Mouse (Mus musculus) bone marrow macrophage, adult 2 months (primary cell): ENCODE data around the gene Gpr84. TPM values are rescaled to one million over a fixed set of nuclear protein-coding genes. Genes with fewer than 3 reads are reported as not detected.

ENCODE experiments used
- H3K27ac ChIP-seq: 2 replicates; pipeline ENCODE4 v1.5.1; 2012; ENCODE audit warnings: low read depth, low read length; ENCODE audit not compliant: insufficient read depth
- H3K4me1 ChIP-seq: 2 replicates; pipeline ENCODE4 v1.6.1; 2012; ENCODE audit warnings: low read length; ENCODE audit not compliant: control insufficient read depth, insufficient read depth
- H3K4me3 ChIP-seq: 2 replicates; pipeline ENCODE4 v1.5.1; 2012; ENCODE audit warnings: mild to moderate bottlenecking, low read length, moderate library complexity; ENCODE audit not compliant: insufficient read depth
- CTCF ChIP-seq: IDR thresholded peaks from 2 replicates; pipeline ENCODE4 v1.5.1; 2012; ENCODE audit warnings: low read depth, mild to moderate bottlenecking, low read length, moderate library complexity
- POLR2A ChIP-seq: IDR thresholded peaks from 2 replicates; pipeline ENCODE4 v1.6.1; 2012; ENCODE audit warnings: mild to moderate bottlenecking, low read depth, low read length, borderline replicate concordance
- polyA plus RNA-seq: library from polyadenylated mRNA; stranded (reverse); fragments of >200 nt; gene quantifications from 2 replicates; pipeline ENCODE4 v1.2.4, GENCODE M21; 2012; ENCODE audit not compliant: missing spikeins, insufficient read depth, insufficient read length

Gpr84 gene
- polyA plus RNA-seq, 1 experiment, result 2.7 TPM

GRCm38 (mm10) chr15:103301547-103302340 is 8.7 kb downstream of the Gpr84 start:
- no peak overlapping the region for H3K27ac ChIP-seq
- H3K4me3 ChIP-seq, result no peak overlapping the region
- TF ChIP-seq CTCF, result no peak
- TF ChIP-seq POLR2A, result no peak
- peaks cover 23% of the 10 kb centered on the region for H3K4me1 ChIP-seq

GRCm38 (mm10) chr15:103301046-103301445 is 9.4 kb downstream of the Gpr84 start:
- TF ChIP-seq CTCF (no peak), POLR2A (no peak)
- no peak overlapping the region for H3K27ac ChIP-seq
- H3K4me1 ChIP-seq, result peaks cover 16% of the 10 kb centered on the region
- H3K4me3 ChIP-seq, result no peak overlapping the region

GRCm38 (mm10) chr15:103300560-103300959 is 9.9 kb downstream of the Gpr84 start:
- Histone ChIP-seq H3K4me3 (no peak overlapping the region), H3K27ac (no peak overlapping the region), H3K4me1 (peaks cover 16% of the 10 kb centered on the region)
- TF ChIP-seq CTCF, result no peak
- no peak for TF ChIP-seq POLR2A

GRCm38 (mm10) chr15:103300067-103300471 is 10.3 kb downstream of the Gpr84 start:
- peaks cover 16% of the 10 kb centered on the region for H3K4me1 ChIP-seq
- H3K4me3 ChIP-seq, result no peak overlapping the region
- no peak overlapping the region for H3K27ac ChIP-seq
- no peak for TF ChIP-seq CTCF
- no peak for TF ChIP-seq POLR2A

GRCm38 (mm10) chr15:103299644-103300043 is 10.8 kb downstream of the Gpr84 start:
- H3K4me1 ChIP-seq, result peaks cover 16% of the 10 kb centered on the region
- H3K27ac ChIP-seq, result no peak overlapping the region
- no peak overlapping the region for H3K4me3 ChIP-seq
- TF ChIP-seq CTCF (no peak), POLR2A (no peak)

GRCm38 (mm10) chr15:103298861-103299616 is 11.4 kb downstream of the Gpr84 start:
- H3K27ac ChIP-seq, result no peak overlapping the region

GRCm38 (mm10) chr15:103298026-103298425 is 12.4 kb downstream of the Gpr84 start:
- 0 out of 2 replicates have a peak, but pooled peaks cover 3% of the 10 kb centered on the region for H3K4me1 ChIP-seq
- no peak overlapping the region for H3K27ac ChIP-seq
- H3K4me3 ChIP-seq, result no peak overlapping the region
- TF ChIP-seq POLR2A, result no peak
- TF ChIP-seq CTCF, result no peak

More at GRCm38 (mm10) chr15:103298861-103299616, 11.4 kb downstream of the Gpr84 start:
- peaks cover 11% of the 10 kb centered on the region for H3K4me1 ChIP-seq
- TF ChIP-seq CTCF (no peak), POLR2A (no peak)
- H3K4me3 ChIP-seq, result no peak overlapping the region

- H3K4me1 ChIP-seq, result 0 out of 2 replicates have a peak, but pooled peaks cover 3% of the 10 kb centered on the region
- no peak for TF ChIP-seq POLR2A
- no peak overlapping the region for H3K4me3 ChIP-seq
- H3K27ac ChIP-seq, result no peak overlapping the region
Observed at GRCm38 (mm10) chr15:103297313-103297712, 13.1 kb downstream of the Gpr84 start.

- Histone ChIP-seq H3K4me3 (no peak overlapping the region), H3K27ac (no peak overlapping the region), H3K4me1 (no peaks in the 10 kb centered on the region)
- no peak for TF ChIP-seq POLR2A
- no peak for TF ChIP-seq CTCF
Observed at GRCm38 (mm10) chr15:103295851-103296250, 14.6 kb downstream of the Gpr84 start.

- no peaks in the 10 kb centered on the region for H3K4me1 ChIP-seq
Observed at GRCm38 (mm10) chr15:103294649-103295048, 15.8 kb downstream of the Gpr84 start.

More at GRCm38 (mm10) chr15:103294649-103295048, 15.8 kb downstream of the Gpr84 start:
- Histone ChIP-seq H3K27ac (no peak overlapping the region), H3K4me3 (no peak overlapping the region)
- TF ChIP-seq POLR2A, result no peak
- TF ChIP-seq CTCF, result no peak
